Mouse (Mus musculus): ENCODE measurements around the gene Exog. TPM values are rescaled to one million over a fixed set of nuclear protein-coding genes. Genes with fewer than 3 reads are reported as not detected.
A peak's percentile ranks its signal among the peaks of the same experiment; 100 is the strongest.

Exog gene
- total RNA-seq (2021) (1 to 10 TPM; 3.7 to 4.4 TPM), polyA plus RNA-seq (2012; rRNA removed) (1.5 and 1.6 TPM in 2 replicates)
- long read RNA-seq, transcript Exog-201 (6 exons, 3,832 nt), result major isoform, 5 of 7 reads
- long read RNA-seq, partial matches to known transcripts, result 0 of 7 reads
- long read RNA-seq, other reads (novel, unspliced or antisense), result 1 of 7 reads

DNA sequence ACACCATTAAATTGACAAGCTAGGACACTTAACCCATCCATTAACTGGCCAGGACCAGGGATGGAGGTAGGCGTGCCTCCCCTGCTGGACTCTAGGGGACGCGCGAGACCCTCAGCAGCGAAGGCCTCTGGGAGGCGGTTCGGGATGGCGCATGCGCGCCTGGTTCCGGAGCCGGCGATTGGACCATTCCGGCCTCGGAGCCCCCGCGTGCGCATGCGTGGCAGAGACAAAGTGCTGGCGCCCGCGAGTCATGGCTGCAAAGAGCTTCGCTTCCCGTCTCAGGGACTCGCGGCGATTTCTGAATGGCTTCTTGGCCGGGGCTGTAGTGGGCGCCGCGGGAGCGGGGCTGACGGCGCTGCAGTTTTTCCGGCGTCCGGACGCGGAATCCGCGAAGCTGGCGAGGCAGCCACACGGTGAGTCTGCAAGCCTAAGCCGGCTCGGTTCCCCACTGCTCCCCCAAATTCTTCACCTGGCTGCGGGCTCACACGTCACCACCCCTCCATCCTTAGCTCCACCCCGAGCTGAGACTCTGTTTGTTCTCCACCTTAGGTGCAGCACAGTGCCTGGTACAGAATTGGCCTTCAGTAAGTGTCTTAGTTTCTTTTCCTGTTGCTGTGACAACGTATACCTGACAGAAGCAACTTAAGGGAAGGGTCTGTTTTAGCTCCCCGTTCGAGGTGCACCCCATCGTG, at the start of gene Exog:
Exog (plus strand) TSS at position 206 of the 692 bp plus-strand sequence.
- peak; percentile 97 for DNase-seq

GRCm38 (mm10) chr9:119401351-119401750, 43.4 kb upstream of the Exog start:
- no peak for DNase-seq

GRCm38 (mm10) chr9:119401801-119402214, 42.9 kb upstream of the Exog start, which contains the start of gene Acvr2b:
Gene Acvr2b, plus strand, starts transcription at chr9:119402118.
- DNase-seq, result peak; percentile 96

GRCm38 (mm10) chr9:119402253-119403235, 42.2 kb upstream of the Exog start:
- DNase-seq, result peak; percentile 69

DNA sequence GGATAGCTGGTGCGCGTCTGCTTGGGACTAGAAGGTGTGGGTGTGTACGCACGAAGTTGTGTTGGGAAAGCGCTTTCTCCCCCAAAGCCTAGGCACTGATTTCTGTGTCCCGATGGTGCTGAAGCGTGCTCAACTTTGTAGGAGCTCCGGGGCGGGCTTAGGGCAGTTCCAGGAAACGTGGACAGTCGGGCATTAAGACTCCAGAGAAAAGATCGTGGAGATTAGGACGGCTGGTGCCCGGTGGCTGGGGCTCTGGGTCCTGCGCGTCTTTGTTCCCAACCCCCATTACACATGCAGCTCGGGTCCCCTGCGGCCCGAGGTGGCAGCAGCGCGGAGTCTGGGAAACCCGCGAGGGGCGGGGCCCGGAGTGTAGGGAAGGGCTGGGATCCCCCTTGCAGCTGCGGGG, 41.5 kb upstream of the Exog start:
- DNase-seq, result peak; percentile 59

- DNase-seq, result no peak
These were observed 40.7 kb upstream of the Exog start for GRCm38 (mm10) chr9:119404090-119404489.

DNA sequence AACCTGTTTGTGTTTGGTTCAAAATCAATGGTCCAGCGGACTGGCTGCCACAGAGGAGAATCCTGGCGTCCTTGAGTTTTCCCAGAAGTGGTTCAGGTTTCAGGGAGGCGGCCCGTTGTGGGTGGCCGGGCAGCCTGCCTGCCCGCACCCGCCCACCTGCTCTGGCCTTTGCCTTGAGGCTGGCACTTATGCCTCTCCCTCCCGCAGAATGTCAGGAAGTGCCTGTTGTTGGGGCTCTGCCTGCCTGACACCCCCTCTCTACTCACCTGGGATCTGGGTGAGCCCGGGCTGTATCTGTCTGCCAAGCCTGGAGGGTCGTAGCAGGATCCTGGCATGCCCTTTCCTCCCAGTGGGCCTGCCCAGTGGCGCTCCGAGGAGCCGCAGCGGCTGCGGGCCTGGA, 36.9 kb upstream of the Exog start:
- DNase-seq, result peak; percentile 44

GRCm38 (mm10) chr9:119408898-119409664, 35.7 kb upstream of the Exog start:
- DNase-seq, result no peak

DNA sequence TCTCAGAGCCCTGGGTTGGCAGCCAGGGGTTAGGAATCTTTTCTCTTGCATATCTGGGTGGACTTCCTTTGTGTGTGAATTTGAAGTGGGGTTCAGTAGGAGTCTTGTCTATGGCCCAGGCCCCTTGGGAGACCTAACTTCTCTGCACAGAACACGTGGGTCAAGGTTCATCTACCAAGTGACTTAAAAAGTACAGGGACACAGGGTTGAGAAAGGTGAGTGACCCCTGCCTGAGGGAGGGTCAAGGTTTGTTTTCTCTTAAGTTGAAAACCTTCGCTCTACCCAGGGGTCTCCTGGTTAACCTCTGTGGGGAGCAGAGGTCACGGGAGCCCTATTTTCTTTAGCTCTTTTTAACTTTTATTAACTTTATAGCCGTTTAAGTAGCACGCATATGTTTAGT, 34.9 kb upstream of the Exog start:
- DNase-seq, result no peak

DNA sequence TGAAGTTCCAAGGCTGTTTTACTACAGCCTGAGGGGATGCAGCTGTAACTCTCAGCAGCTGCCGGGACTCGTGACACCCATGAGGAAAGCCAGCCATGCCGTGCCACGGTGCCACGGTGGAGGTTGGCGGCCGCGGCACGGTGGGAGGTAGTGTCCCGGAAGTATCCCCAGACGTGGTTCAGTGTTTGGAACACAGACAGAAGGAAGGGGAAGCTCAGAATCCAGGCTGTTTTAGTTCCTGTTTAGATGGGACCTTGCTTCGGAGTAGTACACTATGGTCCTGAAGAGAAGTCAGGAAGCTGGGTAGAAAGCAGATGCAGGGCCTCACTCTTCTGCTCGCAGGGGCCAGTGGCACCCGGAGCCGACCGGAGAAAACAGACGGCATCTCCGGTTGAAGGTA, 26.7 kb upstream of the Exog start:
- no peak for DNase-seq

- DNase-seq, result no peak
These were observed 24.8 kb upstream of the Exog start for GRCm38 (mm10) chr9:119419852-119420438.

GRCm38 (mm10) chr9:119425217-119425975, 19.3 kb upstream of the Exog start:
- DNase-seq, result peak; percentile 53

DNA sequence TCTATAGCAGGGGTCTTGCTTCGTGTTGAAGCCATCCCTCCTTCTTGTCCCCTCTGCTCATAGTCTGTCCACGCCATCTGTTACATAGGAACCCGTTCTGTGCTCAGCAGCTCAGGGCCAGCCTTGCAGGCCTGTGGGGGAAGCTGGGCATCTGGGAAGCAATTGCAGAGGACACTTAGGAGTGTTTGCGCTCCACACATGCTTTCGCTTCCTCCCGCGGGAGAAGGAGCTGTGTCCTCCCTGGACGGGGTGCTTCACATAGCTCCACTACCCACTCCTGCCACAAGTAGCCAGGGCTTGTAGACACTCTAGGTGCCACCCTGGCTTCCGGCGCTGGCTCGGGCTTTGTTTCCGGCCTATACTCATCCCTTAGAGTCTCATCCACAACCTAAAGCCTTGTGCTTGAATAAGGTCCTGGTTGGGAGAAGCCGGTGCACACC, 18.7 kb upstream of the Exog start:
- DNase-seq, result no peak

DNA sequence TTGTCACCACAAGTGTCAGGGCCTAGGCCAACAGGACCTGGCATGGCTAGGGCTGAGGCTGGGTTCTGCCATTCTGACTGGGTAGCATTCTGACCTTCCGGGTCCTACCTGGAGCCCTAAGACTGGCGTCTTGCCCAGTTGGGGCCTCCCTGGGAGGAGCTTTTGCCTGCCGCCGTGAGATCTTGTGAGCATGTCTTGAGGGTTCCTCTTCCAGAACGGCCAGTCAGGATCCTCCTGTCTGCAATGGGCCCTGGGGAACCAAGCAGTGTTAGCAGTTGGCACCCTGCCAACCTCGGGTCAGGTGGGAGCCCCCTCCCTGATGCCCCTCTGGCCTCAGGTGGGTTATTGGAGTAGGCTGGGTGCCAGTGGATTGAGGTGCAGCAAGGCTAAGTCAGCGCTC, 18.3 kb upstream of the Exog start:
- no peak for DNase-seq

DNA sequence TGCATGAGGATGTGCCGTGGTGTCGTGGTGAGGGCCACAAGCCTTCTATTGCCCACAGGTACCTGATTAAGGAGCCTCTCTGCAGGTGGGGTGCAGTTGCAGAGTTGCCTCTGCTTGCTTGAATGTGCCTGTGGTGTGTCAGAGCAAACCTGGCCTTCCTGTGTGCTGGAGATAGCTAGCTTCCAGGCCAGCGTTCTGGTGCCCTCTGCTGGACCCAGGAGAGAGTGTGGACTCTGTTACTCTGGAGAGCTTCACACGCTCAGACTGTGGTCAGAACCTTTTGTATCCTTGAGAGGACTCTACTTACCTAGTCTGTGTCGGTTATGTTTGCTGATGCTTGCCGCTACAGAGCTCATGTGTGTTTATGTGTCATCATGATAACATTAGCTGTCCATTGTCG, 14.4 kb upstream of the Exog start:
- DNase-seq, result peak; percentile 81

- DNase-seq, result no peak
These were observed 8.9 kb upstream of the Exog start for GRCm38 (mm10) chr9:119435855-119436254.

DNA sequence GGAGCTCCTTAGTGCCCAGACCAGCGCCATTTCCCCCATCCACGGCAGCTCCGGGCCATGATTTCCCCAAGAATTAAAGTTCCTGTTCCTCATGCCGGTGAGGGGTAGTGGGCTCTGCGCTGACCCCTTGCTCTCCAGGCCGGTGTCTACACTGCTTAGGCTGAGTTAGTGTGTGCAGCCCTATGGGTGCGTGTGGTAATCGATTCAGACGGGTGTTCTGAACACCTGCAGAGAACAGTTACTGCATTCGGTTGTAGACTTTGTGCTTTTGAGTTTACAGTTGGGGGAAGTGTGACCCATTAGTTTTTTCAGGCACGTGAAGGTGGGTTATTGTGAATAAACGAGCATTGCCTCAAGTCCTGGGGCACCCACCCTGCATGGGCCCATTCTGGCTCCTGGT, 6.7 kb upstream of the Exog start:
- DNase-seq, result no peak

GRCm38 (mm10) chr9:119438498-119439000, 6.2 kb upstream of the Exog start:
- no peak for DNase-seq

GRCm38 (mm10) chr9:119445737-119446136, 994 bp downstream of the Exog start:
- no peak for DNase-seq

DNA sequence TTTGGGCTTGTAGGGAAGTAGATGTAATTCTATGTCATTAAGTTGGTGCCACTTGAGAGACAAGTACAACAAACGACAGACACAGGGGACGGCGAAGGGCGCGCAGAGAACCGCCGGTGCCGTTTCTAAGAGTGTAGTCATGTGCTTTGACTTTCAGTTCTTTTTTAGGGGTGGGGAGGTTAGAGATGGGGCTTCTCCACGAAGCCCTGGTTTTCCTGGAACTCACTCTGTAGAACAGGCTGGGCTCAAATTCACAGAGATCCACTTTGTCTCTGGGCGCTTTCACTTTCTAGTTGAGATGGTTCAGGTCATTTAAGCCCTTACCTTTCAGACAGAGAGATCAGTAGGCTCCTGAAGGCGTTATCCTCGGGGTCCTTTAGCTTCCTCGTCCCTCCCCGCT, 11.2 kb downstream of the Exog start:
- DNase-seq, result no peak
